Mouse (Mus musculus) kidney, postnatal 25 days (tissue): ENCODE data around the gene Efhc1.
A peak's percentile ranks its signal among the peaks of the same experiment; 100 is the strongest.

Experiments
- DNase-seq, 2 experiments: peaks; one replicate each; pipeline ENCODE4 v3.0.0; 2021; ENCODE audit warnings: mixed read lengths in 2 of 2

Efhc1 gene

GRCm38 (mm10) chr1:20954876-20955275 is 3.5 kb downstream of the Efhc1 start:
- DNase-seq: no peak

GRCm38 (mm10) chr1:20969642-20970041 is 18.2 kb downstream of the Efhc1 start:
- no peak for DNase-seq

- no peak for DNase-seq
These were observed 22.0 kb downstream of the Efhc1 start for GRCm38 (mm10) chr1:20973389-20973788.

- DNase-seq: no peak
These were observed 23.1 kb downstream of the Efhc1 start for GRCm38 (mm10) chr1:20974341-20975135.

GRCm38 (mm10) chr1:20980553-20980952 is 29.1 kb downstream of the Efhc1 start:
- DNase-seq: no peak

- DNase-seq: no peak
These were observed 30.3 kb downstream of the Efhc1 start for GRCm38 (mm10) chr1:20981764-20982163.

GRCm38 (mm10) chr1:20984103-20984502 is 32.7 kb downstream of the Efhc1 start:
- DNase-seq: no peak

GRCm38 (mm10) chr1:20984582-20984981 is 33.2 kb downstream of the Efhc1 start:
- no peak for DNase-seq

GRCm38 (mm10) chr1:20986378-20987056 is 35.1 kb downstream of the Efhc1 start:
- DNase-seq: no peak

- peak in 1 of 2 experiments; percentile 11 for DNase-seq
These were observed 38.1 kb downstream of the Efhc1 start for GRCm38 (mm10) chr1:20989461-20990083.

GRCm38 (mm10) chr1:20993690-20994089 is 42.3 kb downstream of the Efhc1 start:
- no peak for DNase-seq

- peak in 1 of 2 experiments; percentile 6 for DNase-seq
These were observed 42.9 kb downstream of the Efhc1 start for GRCm38 (mm10) chr1:20994338-20994737.

- peak in 1 of 2 experiments; percentile 23 for DNase-seq
These were observed 44.0 kb downstream of the Efhc1 start for GRCm38 (mm10) chr1:20995331-20995986.

- DNase-seq: no peak
These were observed 45.3 kb downstream of the Efhc1 start for GRCm38 (mm10) chr1:20996603-20997327.

GRCm38 (mm10) chr1:20997328-20997689 is 45.9 kb downstream of the Efhc1 start:
- no peak for DNase-seq

- DNase-seq: no peak
These were observed 46.5 kb downstream of the Efhc1 start for GRCm38 (mm10) chr1:20997881-20998389.

GRCm38 (mm10) chr1:21002246-21003142 is 51.1 kb downstream of the Efhc1 start:
- no peak for DNase-seq

- no peak for DNase-seq
These were observed 53.2 kb downstream of the Efhc1 start for GRCm38 (mm10) chr1:21004596-21004995.

GRCm38 (mm10) chr1:21006775-21007174 is 55.3 kb downstream of the Efhc1 start:
- DNase-seq: no peak

- no peak for DNase-seq
These were observed 56.7 kb downstream of the Efhc1 start for GRCm38 (mm10) chr1:21007941-21008701.
